Mouse (Mus musculus) erythroblast, embryonic 14.5 days (primary cell): ENCODE results near the gene Kdr. TPM values are rescaled to one million over a fixed set of nuclear protein-coding genes. Genes with fewer than 3 reads are reported as not detected.

Experiments
- H3K27me3 ChIP-seq: 2 replicates; pipeline ENCODE4 v1.6.1; 2012; ENCODE audit warnings: inconsistent platforms; ENCODE audit not compliant: control insufficient read depth
- H3K36me3 ChIP-seq: 2 replicates; pipeline ENCODE4 v1.6.1; 2012; ENCODE audit warnings: mild to moderate bottlenecking, inconsistent platforms; ENCODE audit not compliant: control insufficient read depth
- H3K4me1 ChIP-seq: 2 replicates; pipeline ENCODE4 v1.6.1; 2012; ENCODE audit warnings: inconsistent platforms; ENCODE audit not compliant: control insufficient read depth
- H3K4me3 ChIP-seq: replicated peaks from 2 replicates; pipeline ENCODE3; 2012; ENCODE audit warnings: moderate library complexity, mild to moderate bottlenecking, inconsistent platforms
- H3K9me3 ChIP-seq: 2 replicates; pipeline ENCODE4 v1.6.1; 2012; ENCODE audit warnings: low read length, inconsistent platforms, mixed read lengths; ENCODE audit not compliant: control insufficient read depth
- GATA1 ChIP-seq: IDR thresholded peaks from 2 replicates; pipeline ENCODE4 v1.6.1; 2012; ENCODE audit warnings: low read length, inconsistent platforms, mixed read lengths
- TAL1 ChIP-seq: IDR thresholded peaks from 3 replicates; pipeline ENCODE4 v1.6.1; 2012; ENCODE audit warnings: low read length, inconsistent platforms, mixed read lengths
- polyA plus RNA-seq: library from polyadenylated mRNA; stranded (reverse); fragments of >175 nt; gene quantifications from 2 replicates; pipeline ENCODE4 v1.2.3, GENCODE M21; 2012

Gene Kdr
- polyA plus RNA-seq, 1 experiment: 0.02 TPM

- peaks cover 16% of the 10 kb centered on the region for H3K4me1 ChIP-seq
- H3K9me3 ChIP-seq: no peaks in the 10 kb centered on the region; the same call in 1 of the 2 replicates
- peaks cover 22% of the 10 kb centered on the region for H3K27me3 ChIP-seq
- H3K4me3 ChIP-seq: no peak overlapping the region
- TF ChIP-seq GATA1 (no peak), TAL1 (no peak)
- H3K36me3 ChIP-seq: no peaks in the 10 kb centered on the region
Measured at GRCm38 (mm10) chr5:75929960-75930359, 48.3 kb downstream of the Kdr start.

DNA sequence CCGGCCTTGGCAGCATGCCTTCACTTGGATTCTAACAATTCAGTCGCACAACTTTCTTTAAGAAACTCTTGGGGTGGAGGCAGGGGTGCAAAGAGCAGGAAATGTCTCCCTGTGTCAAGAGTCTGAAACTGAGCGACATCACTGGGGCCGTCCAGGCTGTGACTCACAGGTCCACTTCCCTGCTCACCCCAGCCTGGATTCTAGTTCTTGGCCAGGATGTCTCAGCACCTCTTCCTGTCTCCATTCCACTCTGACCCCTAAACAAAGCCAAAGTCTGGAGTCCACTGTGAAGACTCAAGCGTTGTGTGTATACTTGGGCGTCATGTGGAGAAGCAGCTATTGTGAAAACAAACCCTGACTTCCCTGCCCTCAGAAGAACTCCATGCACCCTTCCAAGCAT lies 55.6 kb downstream of the Kdr start:
- no peaks in the 10 kb centered on the region; the same call in 1 of the 2 replicates for H3K27me3 ChIP-seq
- no peaks in the 10 kb centered on the region for H3K36me3 ChIP-seq
- no peaks in the 10 kb centered on the region for H3K4me1 ChIP-seq
- H3K9me3 ChIP-seq: no peaks in the 10 kb centered on the region
- H3K4me3 ChIP-seq: no peak overlapping the region
- TF ChIP-seq TAL1 (no peak), GATA1 (no peak)

- Histone ChIP-seq H3K36me3 (no peaks in the 10 kb centered on the region), H3K4me1 (no peaks in the 10 kb centered on the region), H3K9me3 (no peaks in the 10 kb centered on the region), H3K4me3 (no peak overlapping the region), H3K27me3 (no peaks in the 10 kb centered on the region; the same call in 1 of the 2 replicates)
- TF ChIP-seq TAL1 (no peak), GATA1 (no peak)
Measured at GRCm38 (mm10) chr5:75921730-75922387, 56.4 kb downstream of the Kdr start.

DNA sequence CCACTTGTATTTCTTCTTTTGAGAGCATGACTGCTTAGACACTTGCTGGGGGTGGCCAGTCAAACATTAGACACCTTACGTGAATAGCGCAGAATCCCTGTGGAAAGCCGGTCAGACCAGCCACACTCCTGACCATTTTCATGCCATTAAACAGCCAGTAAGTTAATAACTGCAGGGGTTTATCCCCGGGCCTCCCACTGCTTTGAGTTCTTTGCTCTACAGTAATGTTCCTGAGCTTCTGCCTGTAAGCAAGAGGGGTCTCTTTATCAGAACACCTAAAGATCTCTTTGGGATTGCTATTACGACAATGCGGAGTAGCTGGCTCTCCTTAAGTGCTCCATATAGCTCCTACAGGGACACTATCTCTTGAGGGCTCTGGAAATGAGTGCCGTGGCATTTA lies 58.7 kb downstream of the Kdr start:
- TF ChIP-seq TAL1 (no peak), GATA1 (no peak)
- H3K9me3 ChIP-seq: no peaks in the 10 kb centered on the region
- no peaks in the 10 kb centered on the region for H3K4me1 ChIP-seq
- no peaks in the 10 kb centered on the region; the same call in 1 of the 2 replicates for H3K27me3 ChIP-seq
- no peak overlapping the region for H3K4me3 ChIP-seq
- no peaks in the 10 kb centered on the region for H3K36me3 ChIP-seq

GRCm38 (mm10) chr5:75918139-75918538 lies 60.1 kb downstream of the Kdr start:
- Histone ChIP-seq H3K4me1 (no peaks in the 10 kb centered on the region), H3K36me3 (no peaks in the 10 kb centered on the region), H3K4me3 (no peak overlapping the region), H3K27me3 (no peaks in the 10 kb centered on the region; the same call in 1 of the 2 replicates), H3K9me3 (no peaks in the 10 kb centered on the region)
- TF ChIP-seq GATA1 (no peak), TAL1 (no peak)

- Histone ChIP-seq H3K27me3 (no peaks in the 10 kb centered on the region; the same call in 1 of the 2 replicates), H3K4me1 (no peaks in the 10 kb centered on the region), H3K4me3 (no peak overlapping the region), H3K36me3 (no peaks in the 10 kb centered on the region), H3K9me3 (no peaks in the 10 kb centered on the region)
- TF ChIP-seq GATA1: no peak
- no peak for TF ChIP-seq TAL1
Measured at GRCm38 (mm10) chr5:75917231-75917630, 61.0 kb downstream of the Kdr start.

GRCm38 (mm10) chr5:75906102-75906501 lies 72.2 kb downstream of the Kdr start:
- Histone ChIP-seq H3K4me1 (no peaks in the 10 kb centered on the region), H3K4me3 (no peak overlapping the region), H3K9me3 (no peaks in the 10 kb centered on the region), H3K27me3 (no peaks in the 10 kb centered on the region), H3K36me3 (no peaks in the 10 kb centered on the region)
- TF ChIP-seq TAL1 (no peak), GATA1 (no peak)

DNA sequence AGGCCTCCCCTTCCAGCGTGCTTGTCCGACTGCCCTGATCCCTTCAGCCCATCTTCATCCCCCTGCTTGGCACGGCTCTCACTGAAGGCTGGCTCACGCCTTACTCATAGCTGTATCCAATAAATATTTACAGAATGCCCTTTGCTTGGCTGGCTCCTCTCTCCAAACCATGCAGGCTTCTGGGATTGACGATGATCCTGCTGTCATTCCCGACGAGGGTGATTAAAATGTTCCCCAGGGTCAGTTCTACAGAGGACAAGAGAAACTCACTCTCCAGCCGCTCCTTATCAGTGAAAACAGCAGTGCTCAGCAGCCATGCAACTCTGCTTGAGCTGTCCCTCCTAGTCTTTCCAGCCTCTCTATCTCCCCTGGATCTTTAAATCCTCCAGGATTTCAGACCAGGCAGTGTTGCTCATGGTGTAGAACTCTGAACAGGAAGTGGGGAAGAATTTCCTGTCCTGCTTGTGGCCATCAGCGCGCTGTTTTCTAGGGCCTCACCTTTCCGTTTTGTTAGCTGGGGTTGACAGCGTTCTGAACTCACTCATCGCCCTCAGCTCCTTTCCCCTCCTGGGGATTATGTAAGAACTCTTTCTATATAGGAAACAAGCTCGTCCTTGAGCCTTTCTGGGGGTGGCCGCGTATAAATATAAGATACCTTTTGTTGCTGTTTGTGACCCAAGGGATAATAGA lies 77.9 kb downstream of the Kdr start:
- Histone ChIP-seq H3K27me3 (peaks cover 6% of the 10 kb centered on the region), H3K4me1 (no peaks in the 10 kb centered on the region), H3K36me3 (no peaks in the 10 kb centered on the region), H3K4me3 (no peak overlapping the region), H3K9me3 (no peaks in the 10 kb centered on the region)
- TF ChIP-seq TAL1: no peak
- no peak for TF ChIP-seq GATA1

DNA sequence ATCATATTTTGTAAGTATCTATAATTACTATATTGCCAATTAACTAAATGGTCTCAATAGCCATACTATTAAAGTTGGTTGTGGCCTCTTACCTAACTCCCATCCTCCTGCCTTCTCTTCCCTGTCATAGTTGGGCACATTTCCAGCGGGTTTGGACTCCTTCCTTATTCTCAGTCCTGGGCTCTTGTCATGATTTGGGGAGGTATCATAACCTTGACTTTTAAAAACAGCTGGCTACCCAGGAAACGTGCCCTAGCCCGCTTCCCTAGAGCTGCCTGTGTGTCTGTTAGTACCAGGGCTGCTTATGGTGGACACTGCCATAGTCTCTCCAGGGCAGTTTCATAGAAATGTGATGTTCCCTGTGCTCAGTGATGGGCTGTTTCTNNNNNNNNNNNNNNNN lies 82.9 kb downstream of the Kdr start:
- Histone ChIP-seq H3K36me3 (no peaks in the 10 kb centered on the region), H3K4me3 (no peak overlapping the region), H3K9me3 (no peaks in the 10 kb centered on the region), H3K27me3 (peaks cover 4% of the 10 kb centered on the region), H3K4me1 (no peaks in the 10 kb centered on the region)
- no peak for TF ChIP-seq GATA1
- TF ChIP-seq TAL1: no peak
